Mouse (Mus musculus) ES-Bruce4 (cell line): Measurements from ENCODE around the gene Arhgap33.
"Not testable (repeated sequence)": the region's sequence is repeated elsewhere in the genome, so short reads cannot be mapped to it uniquely, and the experiment has no call there.

Source experiments
- CTCF ChIP-seq: IDR thresholded peaks from one replicate; pipeline ENCODE4 v1.8.1; 2011; ENCODE audit warnings: low read depth, low read length
- EP300 ChIP-seq: IDR thresholded peaks from 2 replicates; pipeline ENCODE4 v1.6.1; 2011; ENCODE audit warnings: low read depth, low read length; ENCODE audit not compliant: insufficient read depth
- POLR2A ChIP-seq: IDR thresholded peaks from one replicate; pipeline ENCODE4 v1.8.1; 2011; ENCODE audit warnings: low read length; ENCODE audit not compliant: insufficient read depth

DNA sequence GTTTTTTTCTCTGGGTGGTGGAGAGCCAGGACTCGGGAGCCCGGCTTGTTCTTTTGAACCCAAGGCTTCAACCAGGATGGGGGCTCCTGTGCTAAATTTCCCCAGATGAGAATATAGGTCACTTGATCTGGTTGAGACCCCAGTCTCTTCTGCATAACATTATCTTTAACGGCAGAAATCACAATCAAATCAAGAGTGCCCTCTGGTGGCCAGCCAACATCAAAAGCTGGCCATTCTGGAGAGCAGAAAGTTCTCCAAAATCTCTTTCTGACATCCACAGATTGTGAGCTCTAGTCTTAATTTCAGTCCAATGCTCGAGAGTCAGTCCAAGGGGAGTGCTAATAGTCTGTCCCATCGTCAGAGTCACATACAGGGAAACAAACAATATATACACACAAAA is 33.7 kb downstream of the Arhgap33 start:
- TF ChIP-seq CTCF, EP300, POLR2A: not testable (repeated sequence)
